Mouse (Mus musculus): ENCODE measurements at regions not wholly inside any gene's neighbourhood (a gene's known extent, or its start where the extent isn't known, plus 50 kb on each side); places are given as distances from the start of the nearest gene placed in this dataset.
"Not testable (repeated sequence)": the region's sequence is repeated elsewhere in the genome, so short reads cannot be mapped to it uniquely, and the experiment has no call there.

DNA sequence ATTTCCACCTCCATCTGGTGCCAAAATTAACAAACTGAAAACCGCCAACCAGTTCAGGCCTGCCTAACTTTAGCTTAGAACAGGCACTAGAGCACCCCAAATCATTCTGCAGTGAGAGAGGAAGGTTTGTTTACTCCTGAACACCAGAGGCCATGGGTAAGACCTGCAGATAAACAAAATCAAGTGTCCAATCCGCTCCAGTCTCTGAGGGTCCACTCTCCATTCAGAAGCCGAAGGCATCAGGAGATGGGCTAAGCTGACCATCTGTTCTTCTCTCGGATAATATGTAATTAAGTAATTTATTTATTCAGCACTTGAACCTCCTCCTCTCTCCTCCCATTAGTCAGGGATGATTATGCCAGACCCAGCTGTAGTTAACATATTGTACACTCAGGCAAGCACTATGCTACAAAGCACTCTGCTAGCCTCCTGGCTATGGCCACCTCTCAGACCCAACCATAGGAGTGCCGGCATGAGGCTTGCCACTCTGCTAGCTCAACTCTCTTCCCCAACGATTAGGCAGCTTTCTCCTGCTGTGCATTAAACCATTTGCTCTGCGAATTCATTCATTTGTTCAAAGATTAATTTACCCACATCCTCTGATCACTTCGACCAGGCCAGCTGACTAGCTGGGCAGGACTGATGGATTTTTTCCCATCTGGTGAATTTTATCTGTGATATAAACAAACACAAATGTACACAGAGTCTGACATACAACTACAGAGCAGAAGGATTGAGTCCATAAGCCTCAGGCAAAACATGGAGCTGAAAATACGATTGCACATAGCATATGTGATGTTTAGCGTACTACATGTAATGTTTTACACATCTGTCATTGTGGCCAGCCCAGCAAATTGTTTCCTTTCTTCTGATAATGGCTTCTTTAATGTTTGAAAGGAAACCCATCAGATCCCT, 184.4 kb downstream of the Mat2b start:
- in situ Hi-C loops (cut with MboI, MseI): no loop called here

DNA sequence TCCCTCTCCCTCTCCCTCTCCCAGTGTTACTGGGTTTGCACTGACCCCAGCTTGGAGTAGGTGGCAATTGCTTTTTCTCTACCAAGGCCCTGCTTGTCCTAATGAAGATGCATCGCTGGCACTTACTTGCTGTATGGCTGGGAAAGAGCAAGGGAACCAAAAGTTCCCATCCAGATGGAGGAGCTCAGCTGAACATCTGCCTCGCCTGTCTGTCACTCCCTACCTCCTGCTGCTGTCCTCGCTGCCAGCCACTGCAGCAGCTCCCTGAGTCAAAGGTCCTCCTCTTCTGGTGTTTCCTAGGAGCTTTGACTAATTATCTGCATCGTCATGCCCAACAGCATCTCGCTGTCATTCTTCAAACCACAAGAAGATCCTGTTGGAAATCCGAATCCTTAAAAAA, 203.4 kb downstream of the Mat2b start:
- in situ Hi-C loops (cut with MboI, MseI): no loop called here

DNA sequence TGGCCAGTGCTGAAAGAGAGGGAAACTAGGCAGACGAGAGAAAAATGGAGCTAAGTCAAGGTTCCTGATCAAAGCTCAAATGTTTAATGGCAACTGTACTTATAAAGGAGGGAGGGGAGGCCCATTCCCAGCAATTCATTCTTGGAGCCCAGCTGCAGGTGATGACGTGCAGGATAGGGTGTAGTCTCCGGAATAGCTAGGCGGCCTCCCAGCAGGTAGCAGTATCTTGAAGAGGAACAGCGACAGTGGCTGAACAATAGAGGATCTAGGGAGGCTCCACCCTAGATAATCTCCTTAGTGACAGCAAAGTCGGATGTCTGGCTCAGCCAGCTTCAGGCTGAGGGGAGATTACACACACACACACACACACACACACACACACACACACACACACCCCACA, 216.8 kb downstream of the Mat2b start:
- in situ Hi-C loops (cut with MboI, MseI): not testable (repeated sequence)

DNA sequence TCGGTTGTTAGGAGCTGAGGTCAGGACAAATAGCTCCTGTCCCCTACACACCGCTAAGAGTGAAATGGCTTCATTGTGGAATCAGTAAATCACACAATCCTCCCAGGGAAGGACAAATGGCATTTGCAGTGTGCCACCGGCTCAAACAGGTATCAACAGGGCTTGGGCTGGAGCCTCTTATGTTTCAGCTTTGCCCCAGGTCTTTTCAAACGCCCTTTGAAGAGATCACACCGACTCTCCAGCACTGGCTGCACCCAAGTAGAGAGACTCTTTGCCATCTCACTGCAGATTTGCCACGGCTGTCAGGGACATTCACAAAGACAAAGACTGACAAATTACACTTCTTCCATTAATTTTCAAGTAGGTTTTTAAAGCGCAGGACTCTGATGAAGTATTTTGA, 217.7 kb downstream of the Mat2b start:
- in situ Hi-C loops (cut with MboI, MseI): no loop called here

DNA sequence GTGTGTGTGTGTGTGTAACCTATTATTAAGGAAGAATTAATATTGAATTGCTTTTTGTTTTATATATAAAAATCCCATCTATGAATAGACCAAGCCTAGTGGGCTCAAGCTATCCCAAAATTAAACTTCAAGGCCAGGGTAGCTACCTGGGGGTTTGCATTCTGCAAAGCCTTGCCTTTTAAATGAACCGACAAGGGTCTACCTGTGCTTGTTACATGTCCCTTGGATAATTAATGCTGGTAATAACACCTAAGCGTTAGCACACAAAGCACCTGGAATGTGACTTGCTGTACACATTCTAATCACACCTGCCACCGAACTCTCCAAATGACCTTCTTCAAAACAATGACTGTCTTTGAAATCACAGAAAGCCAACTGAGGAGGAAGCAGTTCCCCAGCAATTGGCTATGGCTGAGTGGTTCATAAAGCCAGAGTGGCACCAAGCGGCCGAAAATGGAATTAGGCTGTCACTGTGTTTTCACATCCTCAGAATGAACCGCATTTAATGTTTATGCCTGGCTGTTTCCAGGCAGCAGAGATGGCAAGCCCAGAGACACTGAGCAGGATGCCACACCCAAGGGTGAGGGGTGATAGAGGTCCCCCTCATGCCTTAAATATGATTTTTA, 225.8 kb downstream of the Mat2b start:
- in situ Hi-C loops (cut with MboI, MseI): no loop called here

DNA sequence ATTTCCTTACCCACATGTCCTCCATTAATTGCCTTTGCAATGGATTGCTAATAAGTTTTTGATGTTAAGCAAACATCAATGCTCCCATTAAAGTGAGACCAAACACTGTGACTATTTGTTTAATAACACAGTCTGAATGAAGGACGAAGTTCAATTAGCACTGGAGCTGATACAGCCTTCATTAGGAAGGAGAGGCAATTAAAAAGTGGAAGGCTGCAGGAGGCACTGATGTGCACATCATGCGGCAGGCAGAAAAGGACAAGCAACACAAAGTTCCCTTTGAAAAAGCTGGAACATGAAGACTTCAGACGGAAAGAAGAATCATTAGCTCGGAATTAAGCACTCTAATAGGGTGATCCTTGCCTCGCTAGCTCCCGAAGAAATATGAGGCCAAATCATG, 238.4 kb downstream of the Mat2b start:
- in situ Hi-C loops (cut with MboI, MseI): no loop called here

DNA sequence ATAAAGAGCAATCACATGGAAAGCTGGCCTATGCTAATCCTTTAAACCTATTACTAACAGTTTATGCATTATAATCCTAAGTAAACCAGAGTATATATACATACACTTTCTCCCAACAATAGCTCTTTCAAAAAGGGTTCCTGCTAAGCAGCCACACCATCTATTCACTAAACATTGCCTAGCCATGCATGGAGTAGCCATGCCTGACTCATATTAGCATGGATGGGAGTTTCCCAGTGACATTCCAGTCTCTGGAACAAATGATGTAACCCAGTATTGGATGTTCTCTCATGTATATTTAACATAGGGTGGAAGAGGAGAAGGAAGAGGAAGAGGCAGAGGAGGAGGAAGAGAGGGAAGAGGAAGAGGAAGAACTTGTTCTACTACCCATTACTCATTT, 240.0 kb downstream of the Mat2b start:
- in situ Hi-C loops (cut with MboI, MseI): not testable (repeated sequence)

DNA sequence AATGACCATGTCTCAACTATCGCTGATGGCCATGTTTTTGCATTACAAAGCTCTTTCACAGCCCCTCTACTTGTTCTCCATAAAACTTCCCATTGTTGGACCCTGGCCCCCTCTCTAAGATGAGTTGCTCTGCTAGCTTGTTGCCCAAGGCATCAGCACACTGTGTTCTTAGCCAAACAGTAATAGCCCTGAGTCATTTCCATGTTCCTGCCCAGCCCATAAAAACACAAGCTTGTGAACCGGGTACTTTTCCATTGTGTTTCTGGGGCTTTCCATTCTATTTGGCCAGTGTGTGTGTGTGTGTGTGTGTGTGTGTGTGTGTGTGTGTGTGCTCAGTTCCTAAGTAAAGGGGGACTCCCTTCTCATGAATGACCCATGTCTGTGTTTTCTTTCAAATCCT, 248.2 kb downstream of the Mat2b start:
- in situ Hi-C loops (cut with MboI, MseI): no loop called here

DNA sequence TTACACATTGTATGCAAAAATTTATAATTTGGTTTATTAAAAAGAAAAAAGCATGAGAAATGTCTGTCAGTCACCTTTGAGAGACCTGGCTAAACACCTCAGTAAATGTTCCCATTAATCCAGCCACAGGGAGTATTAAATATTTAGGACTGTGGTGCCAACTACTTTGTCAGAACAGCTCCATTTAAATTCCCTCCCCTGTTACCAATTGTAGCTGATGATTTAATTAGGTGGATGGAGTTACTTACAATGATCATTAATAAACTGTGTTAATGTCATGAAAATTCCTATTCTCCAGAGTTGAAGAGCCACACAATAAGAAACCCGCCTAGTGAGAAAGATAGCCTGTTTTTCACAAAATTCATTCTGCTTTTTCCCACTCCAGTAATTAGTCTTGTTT, 261.0 kb downstream of the Mat2b start:
- in situ Hi-C loops (cut with MboI, MseI): no loop called here

DNA sequence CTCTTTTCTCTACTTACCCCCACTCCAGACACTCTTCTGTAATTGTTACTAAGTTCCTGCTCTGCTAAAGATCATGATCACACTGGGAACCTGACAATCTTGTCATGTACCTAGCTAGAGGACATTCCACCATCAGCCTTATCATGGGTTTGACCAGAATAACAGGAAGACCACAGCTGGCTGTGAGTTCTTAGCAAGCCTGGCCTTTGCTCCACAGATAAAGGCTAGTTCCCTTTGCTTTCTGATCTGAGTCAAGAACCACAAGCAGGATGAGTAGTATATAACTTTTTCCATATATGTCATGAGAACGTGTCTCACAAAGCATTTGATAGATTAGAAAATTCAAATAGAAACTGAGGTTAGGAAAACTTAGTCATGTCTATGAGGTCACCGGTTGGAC, 266.1 kb downstream of the Mat2b start:
- in situ Hi-C loops (cut with MboI, MseI): no loop called here

DNA sequence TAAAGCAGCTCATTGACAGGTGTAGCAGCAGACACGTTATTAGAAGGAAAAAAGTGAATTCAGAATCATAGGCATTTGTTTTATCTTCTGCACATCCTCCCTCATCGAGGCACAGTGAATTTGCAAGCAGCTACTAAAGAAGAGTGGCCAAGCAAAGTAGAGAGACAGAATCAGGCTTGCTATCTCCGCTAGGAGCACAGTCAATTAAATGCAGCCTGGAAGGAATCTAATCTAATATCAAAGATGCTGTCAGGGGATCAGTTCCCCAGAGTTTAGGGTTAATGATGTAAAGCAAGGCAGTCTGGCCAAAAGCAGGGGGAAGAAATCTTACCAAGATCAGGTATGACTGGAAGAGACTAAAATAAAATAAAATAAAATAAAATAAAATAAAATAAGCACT, 270.7 kb downstream of the Mat2b start:
- in situ Hi-C loops (cut with MboI, MseI): no loop called here

DNA sequence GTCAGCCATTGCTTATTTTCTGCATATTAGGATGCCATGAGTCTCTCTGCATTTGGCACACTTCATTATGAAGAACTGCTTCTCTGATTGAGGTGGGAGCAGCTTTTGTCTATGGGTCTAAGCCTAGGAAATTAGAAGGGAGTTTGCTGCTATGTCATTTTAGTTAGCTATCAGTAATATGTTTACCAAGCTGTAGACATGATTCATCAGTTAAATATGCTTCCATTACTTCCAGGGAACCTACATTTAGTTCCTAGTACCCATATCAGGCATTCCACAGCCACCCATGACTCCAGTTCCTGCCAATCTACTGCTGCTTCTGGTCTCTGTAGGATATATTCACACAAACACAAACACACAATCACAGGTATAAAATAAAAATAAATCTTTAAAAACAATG, 287.4 kb downstream of the Mat2b start:
- in situ Hi-C loops (cut with MboI, MseI): no loop called here

DNA sequence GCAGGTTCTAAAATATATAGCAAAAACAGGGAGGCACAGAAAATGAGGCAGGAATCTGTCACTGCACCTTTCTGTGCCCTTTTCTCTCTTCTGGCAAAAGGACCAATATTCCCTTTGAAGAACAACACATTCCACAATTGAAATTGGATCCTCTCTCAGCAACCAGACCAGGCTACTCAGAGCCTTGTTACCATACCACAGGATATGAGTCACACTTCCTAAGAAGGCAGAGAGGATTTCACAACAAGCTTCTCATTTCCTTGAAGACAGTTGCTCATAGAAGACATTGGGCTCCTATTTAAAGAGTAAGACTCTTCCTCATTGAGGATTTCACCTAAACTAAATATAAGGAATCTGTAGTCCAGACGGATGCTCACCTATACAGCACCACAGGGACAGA, 292.8 kb downstream of the Mat2b start:
- in situ Hi-C loops (cut with MboI, MseI): no loop called here

DNA sequence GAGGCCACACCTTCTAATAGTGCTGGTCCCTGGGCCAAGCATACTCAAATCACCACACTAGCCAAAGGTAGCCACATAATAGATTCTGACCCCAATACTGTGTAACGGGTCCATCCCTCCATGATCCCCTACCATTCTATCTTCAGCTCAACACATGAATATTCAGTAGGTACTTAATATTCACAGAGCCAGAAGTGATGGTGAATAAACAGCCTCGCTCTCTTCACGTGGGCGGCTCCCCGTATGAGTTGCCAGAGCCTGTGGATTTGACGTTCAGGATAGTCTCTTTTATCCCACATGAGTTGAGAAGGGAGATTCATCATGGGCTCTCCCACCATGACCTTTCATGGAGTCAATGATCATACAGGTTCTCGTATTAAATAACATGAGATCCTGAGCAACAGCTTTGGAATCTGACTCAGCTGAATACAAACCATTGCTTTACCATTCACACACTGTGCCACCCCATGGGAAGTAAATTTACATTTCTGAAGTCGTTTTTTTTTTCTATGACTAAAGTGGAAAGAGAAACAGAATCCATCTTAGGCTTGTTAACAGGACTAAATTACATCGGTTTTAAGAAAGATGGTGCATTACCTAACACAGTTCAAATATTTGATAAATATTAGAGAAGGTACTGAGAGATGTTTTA, 297.4 kb downstream of the Mat2b start:
- in situ Hi-C loops (cut with MboI, MseI): no loop called here

DNA sequence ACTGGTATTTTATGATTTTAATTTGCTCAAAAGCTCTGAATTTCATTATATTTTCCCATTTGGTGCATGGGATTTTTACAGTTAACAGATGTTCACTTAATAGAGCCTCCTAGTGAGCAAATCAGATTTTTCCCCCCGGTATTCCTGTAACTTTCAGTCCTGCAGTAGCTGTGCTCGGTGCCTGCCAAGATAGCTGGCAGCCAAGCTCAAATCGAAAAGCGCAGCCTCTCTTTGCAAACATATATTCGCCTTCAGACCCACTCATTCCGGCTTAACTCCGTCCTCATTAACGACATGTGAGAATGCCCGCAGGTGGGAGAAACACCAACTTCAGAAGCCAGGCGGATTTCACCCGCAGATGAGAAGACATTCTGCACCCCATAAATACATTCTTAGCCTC, 299.7 kb downstream of the Mat2b start:
- in situ Hi-C loops (cut with MboI, MseI): no loop called here

DNA sequence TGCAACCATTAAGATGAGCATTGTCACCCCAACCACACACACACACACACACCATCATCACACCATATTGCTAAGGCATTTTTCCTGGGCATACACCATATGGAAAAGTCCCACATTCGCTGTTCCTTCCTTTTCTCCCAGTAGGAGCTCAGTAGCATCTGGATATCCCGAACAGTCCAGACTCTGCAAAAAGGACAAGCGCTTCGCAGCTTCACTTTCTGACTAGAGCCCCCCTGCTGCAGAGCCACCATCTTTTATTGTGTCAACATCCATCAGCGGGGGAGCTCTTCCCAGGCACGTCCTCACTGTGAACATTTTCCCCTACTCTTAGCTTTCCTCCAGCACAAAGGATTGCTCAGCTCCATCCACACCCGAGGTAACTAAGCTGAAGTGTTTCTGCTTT, 300.1 kb downstream of the Mat2b start:
- in situ Hi-C loops (cut with MboI, MseI): no loop called here

DNA sequence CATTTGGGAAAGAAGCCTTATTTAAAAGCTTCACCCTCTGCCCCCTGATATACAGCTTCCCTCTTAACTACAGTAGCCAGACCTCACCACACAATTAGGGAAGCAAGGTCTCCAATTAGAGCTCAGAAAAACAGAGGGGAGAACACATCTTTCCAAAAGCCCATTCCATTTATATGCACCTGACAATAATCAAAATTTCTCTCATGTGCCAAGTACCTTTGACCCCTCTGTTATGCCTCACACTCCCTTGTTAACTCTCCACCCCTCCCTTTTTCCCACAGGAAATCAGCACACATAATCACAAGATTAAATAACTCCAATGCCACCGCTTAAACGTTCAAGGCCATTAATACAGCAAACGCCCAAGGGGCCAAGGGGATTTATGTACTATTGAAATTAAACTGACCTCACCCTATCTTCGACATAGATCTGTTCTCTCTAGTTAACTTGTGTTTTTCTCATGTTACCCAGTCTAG, 300.7 kb downstream of the Mat2b start:
- in situ Hi-C loops (cut with MboI, MseI): no loop called here

DNA sequence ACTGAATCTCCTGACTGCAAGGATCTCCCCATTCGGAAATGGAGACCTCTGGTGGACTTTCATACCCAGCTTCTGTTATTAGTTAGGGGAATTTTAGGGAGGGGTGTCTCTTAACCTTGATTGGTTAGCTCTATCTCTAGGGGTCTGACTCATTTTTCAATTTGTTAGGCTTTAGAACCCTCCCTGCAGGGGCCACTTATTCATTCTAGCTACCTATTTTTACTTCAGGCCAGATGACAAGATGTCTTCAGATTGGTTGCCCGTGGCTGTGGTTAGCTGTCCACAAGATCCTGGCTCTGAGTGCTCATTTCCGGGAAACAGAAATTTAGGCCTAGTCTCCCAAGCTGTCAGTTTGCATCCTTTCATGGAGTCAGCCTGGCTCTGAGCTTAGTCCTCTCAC, 314.3 kb downstream of the Mat2b start:
- in situ Hi-C loops (cut with MboI, MseI): no loop called here

DNA sequence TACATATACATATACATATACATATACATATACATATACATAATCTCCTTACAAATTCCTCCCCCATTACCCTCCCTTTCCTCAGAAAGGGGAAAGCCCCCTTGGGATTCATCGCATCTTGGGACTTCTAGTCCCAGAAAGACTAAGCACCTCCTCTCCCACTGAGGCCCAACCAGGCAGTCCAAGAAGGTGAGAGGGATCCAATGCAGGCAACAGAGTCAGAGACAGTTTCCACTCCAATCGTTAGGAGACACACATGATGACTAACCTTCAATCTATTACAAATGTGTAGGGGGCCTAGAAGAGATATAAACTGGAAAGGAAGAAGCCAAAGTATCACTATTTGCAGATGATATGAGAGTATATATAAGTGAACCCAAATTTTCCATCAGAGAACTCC, 323.3 kb downstream of the Mat2b start:
- in situ Hi-C loops (cut with MboI, MseI): no loop called here

DNA sequence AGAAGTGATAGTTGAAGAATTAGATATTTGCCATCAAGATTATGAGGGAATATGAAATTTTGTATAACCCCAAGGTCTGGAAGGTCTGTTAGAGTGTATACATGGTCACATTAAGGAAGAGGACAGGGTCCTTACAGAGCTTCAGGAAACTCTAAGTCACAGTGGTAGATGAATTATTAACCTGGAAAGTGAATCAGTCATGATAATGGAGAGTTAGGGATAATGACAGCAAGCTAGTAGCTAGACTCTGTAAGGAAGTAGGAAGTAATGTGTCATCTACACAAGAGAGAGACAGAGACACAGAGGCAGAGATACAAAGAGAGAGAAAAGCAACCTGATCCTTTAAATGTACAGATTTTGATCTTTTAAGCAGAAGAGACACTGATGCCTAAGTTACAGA, 328.4 kb downstream of the Mat2b start:
- in situ Hi-C loops (cut with MboI, MseI): no loop called here

DNA sequence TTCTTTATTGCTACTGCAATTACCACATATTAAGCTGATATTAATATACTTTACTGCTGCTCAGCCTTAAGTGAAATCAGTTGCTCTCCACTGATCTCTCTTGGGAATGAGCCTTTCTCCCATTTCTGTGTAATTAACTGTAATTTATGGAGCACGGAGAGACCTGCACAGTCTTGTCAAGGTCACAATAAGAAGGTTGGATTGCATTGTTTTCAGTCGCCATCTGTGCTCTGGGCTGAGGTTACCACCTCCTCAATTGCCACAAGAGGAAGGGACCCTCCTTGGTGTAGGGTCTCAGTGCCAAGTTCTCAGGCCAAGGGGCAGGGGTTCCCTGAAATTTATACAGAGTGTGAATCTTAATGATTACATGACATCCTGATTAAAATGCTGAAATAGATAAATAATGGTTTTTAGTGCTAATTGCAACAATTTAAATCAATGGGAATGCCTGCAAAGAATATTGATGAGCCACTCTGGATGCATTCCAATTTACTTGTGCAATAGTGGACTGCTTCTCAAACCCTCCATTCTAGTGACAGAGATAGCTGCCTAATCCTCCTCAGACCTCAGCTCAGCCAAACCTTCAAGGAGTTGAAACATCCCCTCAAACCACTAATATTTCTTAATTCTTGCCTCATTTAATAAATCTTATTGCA, 332.3 kb downstream of the Mat2b start:
- in situ Hi-C loops (cut with MboI, MseI): no loop called here

All from T-helper 2 cell (primary cell).